ENCODE assay signal across 7 mouse cellular contexts in the genomic region with DNA sequence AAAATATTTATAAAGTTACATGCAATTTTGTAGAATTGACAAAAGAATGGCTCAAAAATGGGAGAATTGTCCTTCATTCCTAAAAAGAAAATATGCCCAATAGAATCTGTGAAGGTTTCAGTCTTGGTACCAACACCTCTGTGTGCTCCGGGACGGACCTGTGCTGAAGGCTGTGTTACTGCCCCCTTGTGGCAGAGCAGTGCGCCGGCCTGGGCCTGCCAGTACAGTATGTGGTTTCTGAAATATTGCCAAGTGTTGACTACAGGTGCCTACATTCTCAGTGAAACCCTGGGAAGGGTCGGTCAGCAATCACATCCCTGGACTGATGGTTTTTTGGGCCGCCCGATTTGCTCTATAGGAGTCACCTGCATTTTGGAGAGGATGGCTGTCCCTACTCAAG. TPM values are rescaled to one million over a fixed set of nuclear protein-coding genes. Genes with fewer than 3 reads are reported as not detected.
A peak's percentile ranks its signal among the peaks of the same experiment; 100 is the strongest.
DNase-seq lines count a peak whose midpoint lies in the region; ATAC-seq and TF ChIP-seq lines count a peak whose summit lies in the region.

No protein-coding gene starts in this region.

- no peak overlapping the region for H3K4me3 ChIP-seq in gastrocnemius, adult 2 months
- no peak overlapping the region for H3K4me3 ChIP-seq in hindbrain, embryonic 16.5 days (ENCODE audit: low read length)
- no peak overlapping the region for H3K4me3 ChIP-seq in small intestine, adult 2 months (ENCODE audit: low read depth, low read length)

- 36% methylated on average over 7 of the region's 7 CpGs for WGBS in hindbrain, embryonic 16.5 days
- WGBS in small intestine, adult 2 months = 22% methylated on average over 7 of the region's 7 CpGs

- peaks cover 42% of the 10 kb centered on the region for H3K36me3 ChIP-seq in hindbrain, embryonic 16.5 days (ENCODE audit: control insufficient read depth, insufficient read depth, low read length)
- H3K36me3 ChIP-seq in small intestine, adult 2 months (ENCODE audit: control insufficient read depth, insufficient read depth, low read length) = peaks cover 58% of the 10 kb centered on the region

- no peaks in the 10 kb centered on the region for H3K27me3 ChIP-seq in hindbrain, embryonic 16.5 days (replicated peaks; ENCODE audit: control insufficient read depth, insufficient read depth, low read length)
- H3K27me3 ChIP-seq in small intestine, adult 2 months (ENCODE audit: control insufficient read depth, insufficient read depth, low read length) = no peaks in the 10 kb centered on the region

- no peaks in the 10 kb centered on the region; the same call in 1 of the 2 replicates for H3K4me1 ChIP-seq in hindbrain, embryonic 16.5 days (ENCODE audit: control insufficient read depth, insufficient read depth, low read depth, low read length)
- H3K4me1 ChIP-seq in small intestine, adult 2 months (ENCODE audit: control insufficient read depth, insufficient read depth, insufficient read length, low read length) = no peaks in the 10 kb centered on the region

- no peak for TF ChIP-seq POLR2A in small intestine, adult 2 months (IDR thresholded peaks at IDR 0.05; ENCODE audit: low read depth, low read length)

- TF ChIP-seq CTCF in gastrocnemius, adult 2 months (IDR thresholded peaks at IDR 0.05) = peak; percentile 99; the same call in 1 of the 2 replicates
- peak; percentile 96 for TF ChIP-seq CTCF in small intestine, adult 2 months (IDR thresholded peaks at IDR 0.05; ENCODE audit: extremely low read depth, insufficient read length, insufficient replicate concordance, low read depth, low read length)

- ATAC-seq in activated CD4-positive, CD25-positive, alpha-beta regulatory T cell, adult 4 months = peak; percentile 78
- ATAC-seq in hindbrain, embryonic 16.5 days = peak; percentile 66; the same call in 1 of the 2 replicates

- no peak overlapping the region for H3K4me2 ChIP-seq in hindbrain, embryonic 16.5 days (ENCODE audit: low read length)

- no peaks in the 10 kb centered on the region for H3K9me3 ChIP-seq in hindbrain, embryonic 16.5 days (ENCODE audit: control insufficient read depth, low read length)

- H3K27ac ChIP-seq in gastrocnemius, adult 2 months = no peak overlapping the region
- H3K27ac ChIP-seq in hindbrain, embryonic 16.5 days (ENCODE audit: low read depth, low read length) = no peak overlapping the region
- H3K27ac ChIP-seq in small intestine, adult 2 months (ENCODE audit: insufficient read depth, low read depth, low read length) = no peak overlapping the region

- intact Hi-C loops in gastrocnemius, adult 2 months (cut with DNase I) = no loop called here
- intact Hi-C loops in left cerebral cortex, postnatal 10 days (cut with DNase I) = no loop called here

- peak; percentile 89 to 94 for DNase-seq in cerebellum, postnatal 25 days
- DNase-seq in gastrocnemius, adult 2 months = peak; percentile 90
- peak; percentile 64 to 90 for DNase-seq in left cerebral cortex, postnatal 10 days (ENCODE audit: extremely low spot score in 1 of 2, low spot score in 2 of 2)
- peak; percentile 83 for DNase-seq in mesoderm, embryonic 11.5 days (ENCODE audit: low read depth, low spot score)

- H3K9ac ChIP-seq in hindbrain, embryonic 16.5 days (ENCODE audit: low read depth, low read length) = no peak overlapping the region

RNA-seq across cellular contexts. Expression of gene Map1lc3b, which starts 8.7 kb away (rescaled TPM):
- polyA plus RNA-seq in activated CD4-positive, CD25-positive, alpha-beta regulatory T cell, adult 4 months (2017; shearing (Covaris generic)) = 100 to 1,000 TPM; 456 to 496 TPM
- 100 to 1,000 TPM; 166 to 175 TPM for total RNA-seq in gastrocnemius, adult 2 months (2021)
- 355 and 365 TPM in 2 replicates for polyA plus RNA-seq in hindbrain, embryonic 16.5 days (2015; fragmentation: Nextera tagmentation; extraction: Ambion mirVana)
- total RNA-seq in left cerebral cortex, postnatal 10 days (2021) = 100 to 1,000 TPM; 158 to 163 TPM
- polyA plus RNA-seq in small intestine, adult 2 months (2012; rRNA removed) = 50.7 and 82.2 TPM in 2 replicates

RNA-seq across cellular contexts. Expression of gene Fbxo31, which starts 20.3 kb away (rescaled TPM):
- polyA plus RNA-seq in activated CD4-positive, CD25-positive, alpha-beta regulatory T cell, adult 4 months (2017; shearing (Covaris generic)) = 1 to 10 TPM; 2.2 to 2.4 TPM
- 100 to 1,000 TPM; 141 to 165 TPM for total RNA-seq in gastrocnemius, adult 2 months (2021)
- polyA plus RNA-seq in hindbrain, embryonic 16.5 days (2015; fragmentation: Nextera tagmentation; extraction: Ambion mirVana) = 37.0 and 37.5 TPM in 2 replicates
- total RNA-seq in left cerebral cortex, postnatal 10 days (2021) = 10 to 100 TPM; 86.1 to 86.4 TPM
- 24.9 and 30.3 TPM in 2 replicates for polyA plus RNA-seq in small intestine, adult 2 months (2012; rRNA removed)

RNA-seq across cellular contexts. Expression of gene Zcchc14, which starts 53.8 kb away (rescaled TPM):
- under 1 TPM in 1 of 2 experiments, not detected in 1; 0.21 TPM for polyA plus RNA-seq in activated CD4-positive, CD25-positive, alpha-beta regulatory T cell, adult 4 months (2017; shearing (Covaris generic))
- 10 to 100 TPM; 18.8 to 22.3 TPM for total RNA-seq in gastrocnemius, adult 2 months (2021)
- 19.3 and 20.9 TPM in 2 replicates for polyA plus RNA-seq in hindbrain, embryonic 16.5 days (2015; fragmentation: Nextera tagmentation; extraction: Ambion mirVana)
- 10 to 100 TPM; 80.7 to 87.0 TPM for total RNA-seq in left cerebral cortex, postnatal 10 days (2021)
- 15.3 and 31.3 TPM in 2 replicates for polyA plus RNA-seq in small intestine, adult 2 months (2012; rRNA removed)

RNA-seq across cellular contexts. Expression of gene 1700018B08Rik, which starts 54.8 kb away (rescaled TPM):
- not detected for polyA plus RNA-seq in activated CD4-positive, CD25-positive, alpha-beta regulatory T cell, adult 4 months (2017; shearing (Covaris generic))
- total RNA-seq in gastrocnemius, adult 2 months (2021) = not detected
- not detected in 2 replicates for polyA plus RNA-seq in hindbrain, embryonic 16.5 days (2015; fragmentation: Nextera tagmentation; extraction: Ambion mirVana)
- total RNA-seq in left cerebral cortex, postnatal 10 days (2021) = not detected
- not detected in 2 replicates for polyA plus RNA-seq in small intestine, adult 2 months (2012; rRNA removed)

Comparison
In these comparisons a context has a peak if more than half of its experiments do, and no peak if none do; other contexts are left out.
1. RNA of gene Zcchc14, which starts 53.8 kb away (polyA plus RNA-seq): 15.3 to 31.3 TPM in small intestine, adult 2 months and 19.3 to 20.9 TPM in hindbrain, embryonic 16.5 days; 0.21 TPM in activated CD4-positive, CD25-positive, alpha-beta regulatory T cell, adult 4 months; every median in the first group is over 10 times any median in the second.
2. Peak in every context shown above with its lines, with median percentiles within 50 percentile points of each other: DNase-seq.